Mouse (Mus musculus): Measurements from ENCODE around the gene Oas1e. TPM values are rescaled to one million over a fixed set of nuclear protein-coding genes. Genes with fewer than 3 reads are reported as not detected.
A peak's percentile ranks its signal among the peaks of the same experiment; 100 is the strongest.

Gene Oas1e
- polyA plus RNA-seq, 1 experiment from 2014 or later, result not detected

DNA sequence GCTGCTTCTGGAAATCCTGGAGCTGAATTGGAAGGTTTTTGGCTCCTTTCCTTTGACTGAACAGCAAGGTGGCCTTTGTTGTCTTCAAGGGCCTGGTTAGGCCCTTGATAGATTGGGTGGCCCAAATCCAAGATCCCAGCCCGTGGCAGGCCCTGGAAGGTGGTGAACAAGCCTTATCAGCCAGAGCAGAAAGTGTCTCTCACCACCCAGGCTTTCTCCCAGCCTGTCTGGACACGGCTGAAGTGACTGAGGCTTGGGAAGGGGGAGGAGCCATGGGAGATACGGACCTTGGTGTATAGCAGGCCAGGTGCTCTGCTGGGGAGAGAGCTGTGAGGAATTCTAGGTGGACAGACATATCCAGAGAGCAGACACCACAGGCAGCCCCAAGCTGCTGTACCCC is 25.9 kb downstream of the Oas1e start:
- H3K4me2 ChIP-seq (ENCODE audit: low read depth, low read length), result no peak overlapping the region

DNA sequence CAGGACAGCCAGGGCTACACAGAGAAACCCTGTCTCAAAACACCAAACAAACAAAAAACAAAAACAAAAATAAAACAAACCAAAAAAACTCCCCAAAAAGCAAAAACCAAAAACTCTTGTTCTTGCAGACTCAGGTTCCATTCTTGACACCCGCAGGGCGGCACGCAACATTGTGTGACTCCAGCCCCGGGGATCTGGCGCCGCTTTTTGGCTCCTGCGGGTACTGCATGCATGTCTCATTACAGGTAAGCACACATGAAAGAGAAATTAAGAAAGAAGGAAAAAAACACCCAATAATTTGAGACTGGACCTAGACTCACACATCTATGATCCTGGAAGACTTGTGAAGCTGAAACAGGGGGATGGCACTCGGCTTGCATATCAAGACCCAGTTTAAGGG is 30.3 kb downstream of the Oas1e start:
- no peak for ATAC-seq (replicated peaks; ENCODE audit: insufficient number of reproducible peaks, low FRiP score, low TSS enrichment, low read depth)
- H3K27me3 ChIP-seq (ENCODE audit: control insufficient read depth, insufficient read depth, low read length), result no peaks in the 10 kb centered on the region
- no peak overlapping the region for H3K27ac ChIP-seq (replicated peaks; ENCODE audit: low read depth, low read length)
- no peaks in the 10 kb centered on the region for H3K36me3 ChIP-seq (replicated peaks; ENCODE audit: control insufficient read depth, insufficient read depth, low read depth, low read length)
- no peak overlapping the region for H3K9ac ChIP-seq (replicated peaks; ENCODE audit: low read length)
- no peaks in the 10 kb centered on the region for H3K4me1 ChIP-seq (ENCODE audit: control insufficient read depth, insufficient read depth, low read length)
- no peak overlapping the region for H3K4me2 ChIP-seq (ENCODE audit: low read depth, low read length)
- 70% methylated on average over 8 of the region's 8 CpGs for WGBS
- no peak for DNase-seq (ENCODE audit: low spot score)
- H3K9me3 ChIP-seq (replicated peaks; ENCODE audit: control insufficient read depth, low read length), result no peaks in the 10 kb centered on the region
- H3K4me3 ChIP-seq (ENCODE audit: low read depth, low read length), result no peak overlapping the region

More for the DNA sequence above, 25.9 kb downstream of the Oas1e start:
- Histone ChIP-seq H3K9me3 (replicated peaks; ENCODE audit: control insufficient read depth, low read length) (no peaks in the 10 kb centered on the region), H3K27ac (replicated peaks; ENCODE audit: low read depth, low read length) (no peak overlapping the region), H3K36me3 (replicated peaks; ENCODE audit: control insufficient read depth, insufficient read depth, low read depth, low read length) (no peaks in the 10 kb centered on the region), H3K4me1 (ENCODE audit: control insufficient read depth, insufficient read depth, low read length) (no peaks in the 10 kb centered on the region), H3K27me3 (ENCODE audit: control insufficient read depth, insufficient read depth, low read length) (no peaks in the 10 kb centered on the region), H3K4me3 (ENCODE audit: low read depth, low read length) (no peak overlapping the region), H3K9ac (replicated peaks; ENCODE audit: low read length) (no peak overlapping the region)
- 77% methylated on average over 3 of the region's 3 CpGs for WGBS
- no peak for DNase-seq (ENCODE audit: low spot score)
- ATAC-seq (replicated peaks; ENCODE audit: insufficient number of reproducible peaks, low FRiP score, low TSS enrichment, low read depth), result no peak

DNA sequence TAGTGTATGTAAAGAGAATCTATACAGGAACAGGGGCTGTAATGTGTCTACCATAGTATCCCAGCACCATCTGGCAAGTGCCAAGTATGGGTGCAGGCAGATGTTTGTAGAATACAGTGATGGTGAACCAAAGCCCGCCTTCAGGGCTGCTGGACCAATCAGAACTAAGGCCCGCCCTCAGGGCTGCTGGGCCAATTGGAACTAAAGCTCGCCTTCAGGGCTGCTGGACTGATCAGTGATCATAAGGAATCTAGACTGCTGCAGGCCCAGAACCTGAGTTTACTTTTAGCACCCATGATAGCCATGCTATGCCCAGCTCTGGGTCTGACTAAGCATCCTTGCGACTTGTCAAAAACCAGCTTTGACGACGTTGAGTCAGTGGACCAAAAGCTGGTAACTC is 33.4 kb downstream of the Oas1e start:
- Histone ChIP-seq H3K36me3 (replicated peaks; ENCODE audit: control insufficient read depth, insufficient read depth, low read depth, low read length) (no peaks in the 10 kb centered on the region), H3K27me3 (ENCODE audit: control insufficient read depth, insufficient read depth, low read length) (no peaks in the 10 kb centered on the region; the same call in 1 of the 2 replicates), H3K4me2 (ENCODE audit: low read depth, low read length) (no peak overlapping the region), H3K4me1 (ENCODE audit: control insufficient read depth, insufficient read depth, low read length) (no peaks in the 10 kb centered on the region), H3K4me3 (ENCODE audit: low read depth, low read length) (no peak overlapping the region), H3K9ac (replicated peaks; ENCODE audit: low read length) (no peak overlapping the region), H3K27ac (replicated peaks; ENCODE audit: low read depth, low read length) (no peak overlapping the region), H3K9me3 (replicated peaks; ENCODE audit: control insufficient read depth, low read length) (no peaks in the 10 kb centered on the region)
- DNase-seq (ENCODE audit: low spot score) (peak; percentile 27), ATAC-seq (replicated peaks; ENCODE audit: insufficient number of reproducible peaks, low FRiP score, low TSS enrichment, low read depth) (no peak; the same call in 1 of the 2 replicates)
- 25% methylated on average over 6 of the region's 6 CpGs for WGBS

DNA sequence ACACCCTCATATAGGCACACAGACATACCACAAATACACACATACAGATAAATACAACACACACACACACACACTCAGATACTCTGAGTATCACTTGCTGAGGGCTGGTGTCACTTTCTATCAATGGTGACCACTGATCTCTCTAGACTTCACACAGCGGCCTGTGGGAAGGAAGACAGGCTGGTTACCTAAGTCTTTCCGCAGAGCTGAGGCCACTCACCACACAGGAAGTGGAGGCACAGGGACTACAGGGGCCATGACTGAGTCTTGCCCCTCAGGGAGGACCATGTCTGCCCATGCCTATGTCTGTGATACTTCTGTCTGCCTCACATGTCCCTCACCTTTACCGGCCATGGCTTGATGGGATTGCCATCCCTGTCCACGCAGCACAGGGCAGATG is 41.1 kb downstream of the Oas1e start:
- Histone ChIP-seq H3K9ac (replicated peaks; ENCODE audit: low read length) (no peak overlapping the region), H3K9me3 (replicated peaks; ENCODE audit: control insufficient read depth, low read length) (no peaks in the 10 kb centered on the region), H3K4me2 (ENCODE audit: low read depth, low read length) (no peak overlapping the region), H3K27ac (replicated peaks; ENCODE audit: low read depth, low read length) (no peak overlapping the region), H3K4me3 (ENCODE audit: low read depth, low read length) (no peak overlapping the region), H3K4me1 (ENCODE audit: control insufficient read depth, insufficient read depth, low read length) (no peaks in the 10 kb centered on the region), H3K36me3 (replicated peaks; ENCODE audit: control insufficient read depth, insufficient read depth, low read depth, low read length) (no peaks in the 10 kb centered on the region), H3K27me3 (ENCODE audit: control insufficient read depth, insufficient read depth, low read length) (no peaks in the 10 kb centered on the region)
- ATAC-seq (replicated peaks; ENCODE audit: insufficient number of reproducible peaks, low FRiP score, low TSS enrichment, low read depth), result no peak
- DNase-seq (ENCODE audit: low spot score), result no peak
- WGBS, result 93% methylated on average over 4 of the region's 4 CpGs

DNA sequence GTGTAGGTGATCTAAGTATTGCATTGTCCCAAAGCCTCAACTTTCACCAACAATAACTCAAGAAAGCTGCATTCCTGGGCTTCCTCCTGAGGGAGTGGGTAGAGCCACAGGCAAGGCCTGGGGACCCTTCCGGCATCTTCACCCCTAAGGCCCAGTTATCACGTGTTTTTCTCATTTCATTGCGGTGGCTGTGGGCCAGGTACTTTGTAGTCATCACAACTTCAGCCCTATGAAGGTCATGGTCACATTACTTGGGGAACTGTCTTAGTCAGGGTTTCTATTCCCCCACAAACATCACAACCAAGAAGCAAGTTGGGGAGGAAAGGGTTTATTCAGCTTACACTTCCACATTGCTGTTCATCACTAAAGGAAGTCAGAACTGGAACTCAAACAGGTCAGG is 42.5 kb downstream of the Oas1e start:
- H3K9me3 ChIP-seq (replicated peaks; ENCODE audit: control insufficient read depth, low read length), result no peaks in the 10 kb centered on the region
- no peaks in the 10 kb centered on the region for H3K36me3 ChIP-seq (replicated peaks; ENCODE audit: control insufficient read depth, insufficient read depth, low read depth, low read length)
- 76% methylated on average over 3 of the region's 3 CpGs for WGBS
- no peak overlapping the region for H3K4me3 ChIP-seq (ENCODE audit: low read depth, low read length)
- ATAC-seq (replicated peaks; ENCODE audit: insufficient number of reproducible peaks, low FRiP score, low TSS enrichment, low read depth), result no peak
- H3K9ac ChIP-seq (replicated peaks; ENCODE audit: low read length), result no peak overlapping the region
- no peak overlapping the region for H3K27ac ChIP-seq (replicated peaks; ENCODE audit: low read depth, low read length)
- H3K4me2 ChIP-seq (ENCODE audit: low read depth, low read length), result no peak overlapping the region
- no peaks in the 10 kb centered on the region for H3K27me3 ChIP-seq (ENCODE audit: control insufficient read depth, insufficient read depth, low read length)
- H3K4me1 ChIP-seq (ENCODE audit: control insufficient read depth, insufficient read depth, low read length), result no peaks in the 10 kb centered on the region
- DNase-seq (ENCODE audit: low spot score), result no peak

DNA sequence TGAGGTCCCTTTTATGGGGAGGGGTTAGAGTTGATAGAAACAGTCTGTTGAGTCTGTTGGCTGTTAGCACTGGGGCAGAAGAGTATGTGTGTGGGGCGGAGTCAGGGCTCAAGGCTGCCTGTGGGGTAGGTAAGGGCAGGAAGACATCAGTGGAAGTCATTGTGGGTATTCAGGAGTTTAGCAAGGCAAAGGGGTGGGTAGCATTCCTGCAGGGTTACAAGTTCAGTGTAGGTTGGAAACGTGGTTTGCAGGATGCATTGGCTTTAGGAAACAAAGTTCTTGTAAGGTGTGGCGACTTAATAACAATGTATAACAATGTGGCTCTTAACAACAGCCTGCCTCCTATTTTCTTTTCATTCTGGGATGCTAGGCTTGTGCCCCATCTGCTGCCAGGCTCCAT is 44.1 kb downstream of the Oas1e start:
- Histone ChIP-seq H3K9ac (replicated peaks; ENCODE audit: low read length) (no peak overlapping the region), H3K36me3 (replicated peaks; ENCODE audit: control insufficient read depth, insufficient read depth, low read depth, low read length) (no peaks in the 10 kb centered on the region), H3K9me3 (replicated peaks; ENCODE audit: control insufficient read depth, low read length) (no peaks in the 10 kb centered on the region), H3K27me3 (ENCODE audit: control insufficient read depth, insufficient read depth, low read length) (no peaks in the 10 kb centered on the region), H3K4me1 (ENCODE audit: control insufficient read depth, insufficient read depth, low read length) (no peaks in the 10 kb centered on the region), H3K27ac (replicated peaks; ENCODE audit: low read depth, low read length) (no peak overlapping the region), H3K4me2 (ENCODE audit: low read depth, low read length) (no peak overlapping the region), H3K4me3 (ENCODE audit: low read depth, low read length) (no peak overlapping the region)
- DNase-seq (ENCODE audit: low spot score) (no peak), ATAC-seq (replicated peaks; ENCODE audit: insufficient number of reproducible peaks, low FRiP score, low TSS enrichment, low read depth) (no peak)
- WGBS, result 77% methylated on average over 3 of the region's 3 CpGs

DNA sequence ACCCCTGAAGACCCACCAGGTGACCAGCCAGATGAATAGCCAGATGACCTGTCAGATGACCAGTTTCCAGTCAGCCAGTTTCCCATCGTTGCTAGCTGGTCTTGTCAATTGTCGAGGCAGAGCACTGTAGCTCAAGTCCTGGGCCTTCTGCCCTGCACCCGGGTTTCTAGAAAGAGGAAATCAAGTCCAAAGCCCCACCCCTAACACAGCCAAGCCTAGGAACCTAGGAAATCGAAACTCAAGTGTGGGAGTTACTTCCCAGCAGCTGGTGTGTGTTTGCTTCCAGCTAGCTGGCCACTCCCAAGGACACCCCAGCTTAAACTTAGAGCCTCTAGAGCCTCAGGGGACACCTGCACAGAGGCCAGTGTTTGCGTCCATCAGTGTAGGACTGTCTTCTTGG is 45.6 kb downstream of the Oas1e start, which contains the start of gene Oas2:
Oas2 (minus strand) TSS at position 166 of the 400 bp plus-strand sequence.
- DNase-seq (ENCODE audit: low spot score) (no peak), ATAC-seq (replicated peaks; ENCODE audit: insufficient number of reproducible peaks, low FRiP score, low TSS enrichment, low read depth) (no peak)
- Histone ChIP-seq H3K9ac (replicated peaks; ENCODE audit: low read length) (no peak within 1 kb of the TSS), H3K4me2 (ENCODE audit: low read depth, low read length) (no peak within 1 kb of the TSS), H3K36me3 (replicated peaks; ENCODE audit: control insufficient read depth, insufficient read depth, low read depth, low read length) (no peaks in the 10 kb centered on the region), H3K9me3 (replicated peaks; ENCODE audit: control insufficient read depth, low read length) (no peaks in the 10 kb centered on the region), H3K27me3 (ENCODE audit: control insufficient read depth, insufficient read depth, low read length) (no peaks in the 10 kb centered on the region), H3K4me3 (ENCODE audit: low read depth, low read length) (no peak within 1 kb of the TSS), H3K27ac (replicated peaks; ENCODE audit: low read depth, low read length) (no peak within 1 kb of the TSS), H3K4me1 (ENCODE audit: control insufficient read depth, insufficient read depth, low read length) (no peaks in the 10 kb centered on the region)
- WGBS, result 68% methylated on average over 5 of the region's 5 CpGs

DNA sequence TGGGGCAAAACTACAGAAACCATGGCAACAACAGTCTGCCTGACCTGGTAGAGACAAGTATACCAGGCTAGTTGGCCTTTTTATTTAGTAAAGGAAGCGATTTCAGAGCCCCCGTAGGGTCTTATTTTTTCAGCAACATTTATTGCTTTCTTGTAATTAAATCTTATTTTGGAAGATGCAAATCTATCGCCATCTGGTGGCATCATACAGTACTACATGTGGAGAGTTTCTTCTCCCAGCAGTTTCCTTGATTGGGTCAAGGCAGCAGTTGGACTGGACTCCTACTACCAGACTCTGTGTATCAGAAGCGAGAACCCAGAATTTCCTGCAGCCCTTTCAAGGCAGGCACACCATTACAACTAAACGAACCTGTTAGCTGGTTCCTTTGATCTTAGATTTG is 48.9 kb downstream of the Oas1e start:
- DNase-seq (ENCODE audit: low spot score) (peak; percentile 75), ATAC-seq (replicated peaks; ENCODE audit: insufficient number of reproducible peaks, low FRiP score, low TSS enrichment, low read depth) (no peak)
- WGBS, result 15% methylated on average over 5 of the region's 5 CpGs
- H3K4me2 ChIP-seq (ENCODE audit: low read depth, low read length), result no peak overlapping the region
- H3K4me3 ChIP-seq (ENCODE audit: low read depth, low read length), result no peak overlapping the region
- no peaks in the 10 kb centered on the region for H3K27me3 ChIP-seq (ENCODE audit: control insufficient read depth, insufficient read depth, low read length)
- H3K36me3 ChIP-seq (replicated peaks; ENCODE audit: control insufficient read depth, insufficient read depth, low read depth, low read length), result no peaks in the 10 kb centered on the region
- H3K4me1 ChIP-seq (ENCODE audit: control insufficient read depth, insufficient read depth, low read length), result no peaks in the 10 kb centered on the region
- no peak overlapping the region for H3K27ac ChIP-seq (replicated peaks; ENCODE audit: low read depth, low read length)
- H3K9ac ChIP-seq (replicated peaks; ENCODE audit: low read length), result no peak overlapping the region
- no peaks in the 10 kb centered on the region for H3K9me3 ChIP-seq (replicated peaks; ENCODE audit: control insufficient read depth, low read length)
